Mouse (Mus musculus) gastrocnemius, postnatal 25 days (tissue): Measurements from ENCODE around the gene Ubr2. TPM values are rescaled to one million over a fixed set of nuclear protein-coding genes. Genes with fewer than 3 reads are reported as not detected.

Source experiments
- DNase-seq: peaks from one replicate; pipeline ENCODE4 v3.0.0; 2022
- total RNA-seq, 2 experiments: library from RNA; stranded (reverse); gene quantifications; 1 replicate in 1 of 2; 2 replicates in 1 of 2; pipeline ENCODE4 v1.2.3; 2021

Gene Ubr2
- total RNA-seq, 2 experiments from 2014 or later = 44.6 to 46.0 TPM

- DNase-seq = no peak
Observed at GRCm38 (mm10) chr17:46926941-46927340, 83.4 kb downstream of the Ubr2 start.

GRCm38 (mm10) chr17:46926192-46926591 lies 84.2 kb downstream of the Ubr2 start:
- no peak for DNase-seq

- DNase-seq = no peak
Observed at GRCm38 (mm10) chr17:46920855-46921254, 89.5 kb downstream of the Ubr2 start.

- no peak for DNase-seq
Observed at GRCm38 (mm10) chr17:46918951-46919350, 91.4 kb downstream of the Ubr2 start.

- DNase-seq = no peak
Observed at GRCm38 (mm10) chr17:46915129-46915528, 95.2 kb downstream of the Ubr2 start.

- DNase-seq = no peak
Observed at GRCm38 (mm10) chr17:46912331-46912730, 98.0 kb downstream of the Ubr2 start.

- DNase-seq = no peak
Observed at GRCm38 (mm10) chr17:46910186-46910585, 100.2 kb downstream of the Ubr2 start, which contains the start of gene Prph2. TSS of gene Prph2 (plus strand) at chr17:46910459.

GRCm38 (mm10) chr17:46903876-46904490 lies 106.4 kb downstream of the Ubr2 start:
- peak; percentile 56 for DNase-seq

- DNase-seq = no peak
Observed at GRCm38 (mm10) chr17:46900941-46901340, 109.4 kb downstream of the Ubr2 start.

GRCm38 (mm10) chr17:46897221-46897950 lies 113.0 kb downstream of the Ubr2 start:
- no peak for DNase-seq

- DNase-seq = peak; percentile 34
Observed at GRCm38 (mm10) chr17:46895426-46895825, 114.9 kb downstream of the Ubr2 start.

GRCm38 (mm10) chr17:46890843-46891594 lies 119.3 kb downstream of the Ubr2 start:
- DNase-seq = peak; percentile 50

- peak; percentile 97 for DNase-seq
Observed at GRCm38 (mm10) chr17:46890116-46890815, 120.1 kb downstream of the Ubr2 start, which contains the start of gene Tbcc. TSS of gene Tbcc (plus strand) at chr17:46890684.

GRCm38 (mm10) chr17:46889450-46890084 lies 120.8 kb downstream of the Ubr2 start:
- DNase-seq = peak; percentile 80

GRCm38 (mm10) chr17:46888511-46889212 lies 121.7 kb downstream of the Ubr2 start:
- DNase-seq = no peak

GRCm38 (mm10) chr17:46885910-46886643 lies 124.3 kb downstream of the Ubr2 start:
- DNase-seq = no peak

GRCm38 (mm10) chr17:46885218-46885909 lies 125.0 kb downstream of the Ubr2 start:
- no peak for DNase-seq

- no peak for DNase-seq
Observed at GRCm38 (mm10) chr17:46884766-46885165, 125.6 kb downstream of the Ubr2 start.

GRCm38 (mm10) chr17:46883107-46883506 lies 127.2 kb downstream of the Ubr2 start:
- DNase-seq = no peak

GRCm38 (mm10) chr17:46881728-46882127 lies 128.6 kb downstream of the Ubr2 start:
- no peak for DNase-seq
